8 mouse cellular contexts compared by ENCODE assay signal in genomic region chr11:21570973-21571372, GRCm38 (mm10). TPM values are rescaled to one million over a fixed set of nuclear protein-coding genes. Genes with fewer than 3 reads are reported as not detected.
DNase-seq lines count a peak whose midpoint lies in the region; ATAC-seq and TF ChIP-seq lines count a peak whose summit lies in the region.

No protein-coding gene starts in this region.

- no peak for TF ChIP-seq POLR2A in limb, embryonic 14.5 days (IDR thresholded peaks at IDR 0.05; ENCODE audit: borderline replicate concordance, extremely low read depth, insufficient read depth, insufficient read length)

- WGBS in forebrain, embryonic 14.5 days = 11% methylated on average over 10 of the region's 10 CpGs
- 10% methylated on average over 10 of the region's 10 CpGs for WGBS in limb, embryonic 14.5 days

- peaks cover 18% of the 10 kb centered on the region for H3K4me1 ChIP-seq in forebrain, embryonic 14.5 days (ENCODE audit: control insufficient read depth, insufficient read depth, low read length)
- peaks cover 10% of the 10 kb centered on the region for H3K4me1 ChIP-seq in limb, embryonic 14.5 days (ENCODE audit: control insufficient read depth, insufficient read depth, low read length)

- peaks cover 12% of the 10 kb centered on the region for H3K36me3 ChIP-seq in forebrain, embryonic 14.5 days (ENCODE audit: control insufficient read depth, insufficient read depth, low read length)
- peaks cover 3% of the 10 kb centered on the region; the same call in 1 of the 2 replicates for H3K36me3 ChIP-seq in limb, embryonic 14.5 days (ENCODE audit: control insufficient read depth, insufficient read depth, low read length)

- DNase-seq in gastrocnemius, adult 18-20 months (ENCODE audit: low spot score) = peak; percentile 19
- no peak for DNase-seq in gastrocnemius, postnatal 10 days
- peak; percentile 12 for DNase-seq in ZHBTc4 (ENCODE audit: low read depth, low spot score)
- peak; percentile 23 for DNase-seq in forebrain, embryonic 14.5 days (ENCODE audit: low spot score)
- peak; percentile 65 for DNase-seq in kidney, adult 11 months
- DNase-seq in limb, embryonic 14.5 days (ENCODE audit: low spot score) = no peak
- peak; percentile 65 for DNase-seq in right cerebral cortex, adult 18-20 months

- H3K4me2 ChIP-seq in forebrain, embryonic 14.5 days (ENCODE audit: low read length) = peak overlapping the region; percentile 68
- H3K4me2 ChIP-seq in limb, embryonic 14.5 days (replicated peaks; ENCODE audit: low read depth, low read length, severe bottlenecking) = peak overlapping the region; percentile 67

- no peak for ATAC-seq in forebrain, embryonic 14.5 days
- no peak for ATAC-seq in limb, embryonic 14.5 days (ENCODE audit: low FRiP score, low read depth)
- no peak for ATAC-seq in erythroid progenitor cell, adult 5-6 weeks (replicated peaks; ENCODE audit: low FRiP score, poor library complexity, severe bottlenecking)

- H3K9me3 ChIP-seq in forebrain, embryonic 14.5 days (replicated peaks; ENCODE audit: control insufficient read depth, low read length) = no peaks in the 10 kb centered on the region
- no peaks in the 10 kb centered on the region for H3K9me3 ChIP-seq in limb, embryonic 14.5 days (ENCODE audit: control insufficient read depth, low read length)

- H3K27me3 ChIP-seq in forebrain, embryonic 14.5 days (replicated peaks; ENCODE audit: control insufficient read depth, insufficient read depth, low read length) = no peaks in the 10 kb centered on the region
- H3K27me3 ChIP-seq in limb, embryonic 14.5 days (ENCODE audit: control insufficient read depth, insufficient read depth, low read length) = no peaks in the 10 kb centered on the region

- H3K9ac ChIP-seq in forebrain, embryonic 14.5 days (ENCODE audit: low read length) = peak overlapping the region; percentile 78
- peak overlapping the region; percentile 71 for H3K9ac ChIP-seq in limb, embryonic 14.5 days (ENCODE audit: low read depth, low read length, severe bottlenecking)

- peak overlapping the region; percentile 71 for H3K4me3 ChIP-seq in forebrain, embryonic 14.5 days (ENCODE audit: low read depth, low read length)
- peak overlapping the region; percentile 75 for H3K4me3 ChIP-seq in limb, embryonic 14.5 days (replicated peaks; ENCODE audit: low read length)

- H3K27ac ChIP-seq in forebrain, embryonic 14.5 days (ENCODE audit: low read depth, low read length) = no peak overlapping the region
- H3K27ac ChIP-seq in limb, embryonic 14.5 days (replicated peaks; ENCODE audit: low read depth, low read length) = no peak overlapping the region; the same call in 1 of the 2 replicates

RNA-seq across cellular contexts. Expression of gene Wdpcp, which starts 1.1 kb away (rescaled TPM):
- total RNA-seq in gastrocnemius, adult 18-20 months (2021) = 1 to 10 TPM; 2.4 TPM
- total RNA-seq in gastrocnemius, postnatal 10 days (2021) = 1 to 10 TPM; 4.6 to 5.0 TPM
- polyA plus RNA-seq in forebrain, embryonic 14.5 days (2014; fragmentation: Nextera tagmentation; extraction: Ambion mirVana) = 7.3 and 9.9 TPM in 2 replicates
- 5.9 and 8.1 TPM in 2 replicates for polyA plus RNA-seq in limb, embryonic 14.5 days (2012; rRNA removed)
- polyA plus RNA-seq in limb, embryonic 14.5 days (2014; fragmentation: Nextera tagmentation; extraction: Ambion mirVana) = 5.4 and 8.9 TPM in 2 replicates
- total RNA-seq in erythroid progenitor cell, adult 5-6 weeks (2015; ENCODE audit: low replicate concordance) = 0.84 TPM in 1 of 2 replicates, not detected in the other
- 1.6 and 4.7 TPM in 2 replicates for total RNA-seq in erythroid progenitor cell, adult 5-6 weeks (2017; ENCODE audit: low replicate concordance)

RNA-seq across cellular contexts. Expression of gene Mdh1, which starts 1.2 kb away (rescaled TPM):
- 100 to 1,000 TPM; 715 to 809 TPM for total RNA-seq in gastrocnemius, adult 18-20 months (2021)
- total RNA-seq in gastrocnemius, postnatal 10 days (2021) = 100 to 1,000 TPM; 419 to 455 TPM
- 547 and 566 TPM in 2 replicates for polyA plus RNA-seq in forebrain, embryonic 14.5 days (2014; fragmentation: Nextera tagmentation; extraction: Ambion mirVana)
- 134 and 208 TPM in 2 replicates for polyA plus RNA-seq in limb, embryonic 14.5 days (2012; rRNA removed)
- polyA plus RNA-seq in limb, embryonic 14.5 days (2014; fragmentation: Nextera tagmentation; extraction: Ambion mirVana) = 363 and 381 TPM in 2 replicates
- total RNA-seq in erythroid progenitor cell, adult 5-6 weeks (2015; ENCODE audit: low replicate concordance) = 23.1 and 76.3 TPM in 2 replicates
- 11.2 and 21.8 TPM in 2 replicates for total RNA-seq in erythroid progenitor cell, adult 5-6 weeks (2017; ENCODE audit: low replicate concordance)

Comparison
In these comparisons a context has a peak if more than half of its experiments do, and no peak if none do; other contexts are left out.
1. DNase-seq: peak in gastrocnemius, adult 18-20 months (single experiment), ZHBTc4 (single experiment), forebrain, embryonic 14.5 days (single experiment), kidney, adult 11 months (single experiment) and right cerebral cortex, adult 18-20 months (single experiment); none in gastrocnemius, postnatal 10 days (single experiment) and limb, embryonic 14.5 days (single experiment).
2. RNA of gene Mdh1, which starts 1.2 kb away (total RNA-seq): 715 to 809 TPM in gastrocnemius, adult 18-20 months and 419 to 455 TPM in gastrocnemius, postnatal 10 days; 11.2 to 76.3 TPM in erythroid progenitor cell, adult 5-6 weeks; every median in the first group is over 4 times any median in the second.